Mouse (Mus musculus): ENCODE data around the gene Plbd2.

DNA sequence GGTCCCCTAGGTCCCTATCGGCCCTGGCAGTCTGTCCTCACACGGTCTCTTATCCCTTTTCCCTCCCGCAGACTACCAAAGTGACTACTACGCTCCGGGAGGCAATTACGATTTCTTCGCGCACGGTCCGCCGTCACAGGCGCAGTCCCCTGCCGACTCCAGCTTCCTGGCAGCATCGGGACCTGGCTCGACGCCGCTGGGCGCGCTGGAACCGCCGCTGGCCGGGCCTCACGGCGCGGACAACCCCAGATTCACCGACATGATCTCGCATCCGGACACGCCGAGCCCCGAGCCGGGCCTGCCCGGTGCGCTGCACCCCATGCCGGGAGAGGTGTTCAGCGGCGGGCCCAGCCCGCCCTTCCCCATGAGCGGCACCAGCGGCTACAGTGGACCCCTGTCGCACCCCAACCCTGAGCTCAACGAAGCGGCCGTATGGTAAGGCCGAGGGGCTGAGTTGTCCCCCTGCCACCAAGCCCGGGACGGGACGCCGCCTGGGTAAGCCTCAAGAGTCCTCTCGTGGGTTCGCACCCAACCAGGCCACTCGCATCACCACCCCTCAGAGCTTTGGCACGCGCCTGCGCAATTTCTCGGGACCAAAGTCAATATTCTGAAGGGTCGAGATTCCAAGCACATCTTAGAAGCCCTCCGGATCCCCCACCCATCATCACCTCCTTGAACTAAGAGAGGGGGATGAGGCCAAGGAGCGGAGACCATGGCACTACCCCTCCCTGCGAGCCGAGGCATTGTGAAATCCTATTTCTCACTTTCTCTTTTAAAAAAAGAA lies 63.3 kb downstream of the Plbd2 start:
- no peak for TF ChIP-seq CTCF (IDR thresholded peaks at IDR 0.05; ENCODE audit: borderline replicate concordance, insufficient read depth, low read depth, low read length)
- no peak for TF ChIP-seq POLR2A (IDR thresholded peaks at IDR 0.05; ENCODE audit: borderline replicate concordance, insufficient read depth, low read length)
